Mouse (Mus musculus) liver, postnatal 0 days (tissue): ENCODE results near the gene Cobll1. TPM values are rescaled to one million over a fixed set of nuclear protein-coding genes. Genes with fewer than 3 reads are reported as not detected.

ENCODE experiments used
- ATAC-seq: fragments of 200-750 bp; cut with Nextera tagmentation; 2 replicates; pipeline ENCODE4 v1.8.0; 2017; ENCODE audit warnings: mild to moderate bottlenecking, moderate library complexity
- DNase-seq: peaks from one replicate; pipeline ENCODE4 v3.0.0-alpha.2; 2016
- H3K27ac ChIP-seq: fragments of 300-500 bp; sonication (generic); 2 replicates; pipeline ENCODE4 v1.5.1; 2014; ENCODE audit warnings: antibody characterized with exemption, moderate library complexity, mild to moderate bottlenecking, low read depth
- H3K27me3 ChIP-seq: fragments of 300-500 bp; sonication (generic); 2 replicates; pipeline ENCODE4 v1.6.1; 2014; ENCODE audit warnings: low read length, control low read depth, mixed read lengths; ENCODE audit not compliant: insufficient read depth
- H3K36me3 ChIP-seq: fragments of 300-500 bp; sonication (generic); replicated peaks from 2 replicates; pipeline ENCODE4 v1.6.1; 2014; ENCODE audit warnings: mild to moderate bottlenecking, control low read depth, low read length, moderate library complexity, mixed read lengths; ENCODE audit not compliant: insufficient read depth
- H3K4me1 ChIP-seq: fragments of 300-500 bp; sonication (generic); 2 replicates; pipeline ENCODE4 v1.6.1; 2014; ENCODE audit warnings: antibody characterized with exemption, mild to moderate bottlenecking, control low read depth; ENCODE audit not compliant: insufficient read depth
- H3K4me2 ChIP-seq: fragments of 300-500 bp; sonication (generic); 2 replicates; pipeline ENCODE4 v1.6.1; 2014; ENCODE audit warnings: low read depth, mild to moderate bottlenecking, low read length, moderate library complexity, mixed read lengths
- H3K4me3 ChIP-seq: fragments of 300-500 bp; sonication (generic); 2 replicates; pipeline ENCODE4 v1.5.1; 2014; ENCODE audit warnings: low read depth, low read length
- H3K9ac ChIP-seq: fragments of 300-500 bp; sonication (generic); replicated peaks from 2 replicates; pipeline ENCODE4 v1.6.1; 2014; ENCODE audit warnings: mild to moderate bottlenecking, moderate library complexity
- H3K9me3 ChIP-seq: fragments of 300-500 bp; sonication (generic); 2 replicates; pipeline ENCODE4 v1.6.1; 2016; ENCODE audit warnings: mild to moderate bottlenecking, control low read depth, low read length, mixed read lengths
- CTCF ChIP-seq: sonication (generic); IDR thresholded peaks from 2 replicates; pipeline ENCODE4 v1.5.1; 2016; ENCODE audit warnings: antibody characterized with exemption, low read depth
- EP300 ChIP-seq: IDR thresholded peaks from 2 replicates; pipeline ENCODE4 v1.6.1; 2016; ENCODE audit warnings: antibody characterized with exemption, low read depth, mild to moderate bottlenecking
- WGBS: fragments of 180-500 bp; shearing (Covaris S2); extraction: QIAGEN DNeasy Blood & Tissue Kit; methylation state at CpG from one replicate; pipeline ENCODE4 v1.1.7; 2014; ENCODE audit not compliant: insufficient replicate concordance; 5-methylcytosine and 5-hydroxymethylcytosine counted together
- polyA plus RNA-seq: library from polyadenylated mRNA; unstranded; fragments of >200 nt; fragmentation: Nextera tagmentation; extraction: Ambion mirVana; gene quantifications from 2 replicates; pipeline ENCODE4 v1.2.1, GENCODE M21; 2015

The Cobll1 gene
- polyA plus RNA-seq, 1 experiment from 2014 or later = 7.0 TPM

DNA sequence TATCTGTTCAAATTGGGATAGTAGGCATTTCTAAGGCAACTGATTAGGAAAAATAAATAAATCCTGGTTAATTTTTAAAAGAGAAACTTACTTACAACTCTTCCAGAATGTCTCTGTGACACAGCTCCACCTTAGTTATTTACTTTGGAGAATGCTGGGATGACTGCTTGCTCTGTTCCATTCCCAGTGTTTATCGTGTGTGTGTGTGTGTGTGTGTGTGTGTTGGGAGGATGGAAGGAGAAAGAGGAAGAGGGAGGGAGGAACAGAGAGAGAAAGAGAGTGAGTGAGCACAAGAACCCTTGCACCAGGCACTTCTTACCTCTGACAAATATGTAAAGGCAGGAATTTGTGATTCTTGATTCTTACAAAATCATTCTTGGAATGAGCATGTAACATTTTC is 67.7 kb downstream of the Cobll1 start:
- H3K36me3 ChIP-seq = no peaks in the 10 kb centered on the region
- 46% methylated on average over 1 of the region's 1 CpGs for WGBS
- peaks cover 3% of the 10 kb centered on the region; the same call in 1 of the 2 replicates for H3K4me1 ChIP-seq
- no peak overlapping the region for H3K9ac ChIP-seq
- no peak for DNase-seq
- TF ChIP-seq CTCF (no peak), EP300 (no peak)
- H3K27ac ChIP-seq = peak overlapping the region; percentile 60
- peak overlapping the region; percentile 25 for H3K4me3 ChIP-seq
- H3K4me2 ChIP-seq = peak overlapping the region; percentile 55
- H3K9me3 ChIP-seq = no peaks in the 10 kb centered on the region
- ATAC-seq = peak; percentile 54; the same call in 1 of the 2 replicates
- no peaks in the 10 kb centered on the region for H3K27me3 ChIP-seq

GRCm38 (mm10) chr2:65170693-65171456 is 68.3 kb downstream of the Cobll1 start:
- Histone ChIP-seq H3K4me3 (peak overlapping the region; percentile 25), H3K27ac (peak overlapping the region; percentile 60), H3K9ac (no peak overlapping the region), H3K27me3 (no peaks in the 10 kb centered on the region), H3K4me2 (peak overlapping the region; percentile 55), H3K4me1 (peaks cover 3% of the 10 kb centered on the region; the same call in 1 of the 2 replicates), H3K9me3 (no peaks in the 10 kb centered on the region), H3K36me3 (no peaks in the 10 kb centered on the region)
- no peak for TF ChIP-seq EP300
- TF ChIP-seq CTCF = no peak
- ATAC-seq (peak; percentile 52), DNase-seq (no peak)
- WGBS = 59% methylated on average over 18 of the region's 18 CpGs

DNA sequence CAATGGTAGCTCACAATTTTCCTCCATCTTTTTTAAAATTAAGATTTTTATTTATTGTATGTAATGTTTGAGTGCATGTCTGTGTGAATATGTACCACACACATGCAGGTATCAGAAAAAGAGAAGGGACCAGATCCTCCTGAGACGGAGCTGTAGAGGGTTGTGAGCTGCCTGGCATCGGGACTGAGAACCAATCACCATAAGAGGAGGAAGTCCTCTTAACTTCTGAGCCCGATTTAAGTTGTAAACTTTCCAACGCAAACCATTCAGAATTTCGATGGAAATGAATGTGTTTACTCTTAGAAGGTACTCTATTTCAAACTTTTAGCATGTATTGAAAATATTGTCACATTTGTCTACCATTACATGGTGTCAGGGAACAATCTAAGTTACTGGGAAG is 68.9 kb downstream of the Cobll1 start:
- peak overlapping the region; percentile 60; the same call in 1 of the 2 replicates for H3K27ac ChIP-seq
- no peak overlapping the region for H3K4me3 ChIP-seq
- no peaks in the 10 kb centered on the region for H3K9me3 ChIP-seq
- H3K4me2 ChIP-seq = peak overlapping the region; percentile 55
- 79% methylated on average over 5 of the region's 5 CpGs for WGBS
- H3K27me3 ChIP-seq = no peaks in the 10 kb centered on the region
- ATAC-seq (no peak), DNase-seq (no peak)
- H3K9ac ChIP-seq = no peak overlapping the region
- no peak for TF ChIP-seq CTCF
- TF ChIP-seq EP300 = no peak
- peaks cover 3% of the 10 kb centered on the region; the same call in 1 of the 2 replicates for H3K4me1 ChIP-seq
- H3K36me3 ChIP-seq = no peaks in the 10 kb centered on the region

DNA sequence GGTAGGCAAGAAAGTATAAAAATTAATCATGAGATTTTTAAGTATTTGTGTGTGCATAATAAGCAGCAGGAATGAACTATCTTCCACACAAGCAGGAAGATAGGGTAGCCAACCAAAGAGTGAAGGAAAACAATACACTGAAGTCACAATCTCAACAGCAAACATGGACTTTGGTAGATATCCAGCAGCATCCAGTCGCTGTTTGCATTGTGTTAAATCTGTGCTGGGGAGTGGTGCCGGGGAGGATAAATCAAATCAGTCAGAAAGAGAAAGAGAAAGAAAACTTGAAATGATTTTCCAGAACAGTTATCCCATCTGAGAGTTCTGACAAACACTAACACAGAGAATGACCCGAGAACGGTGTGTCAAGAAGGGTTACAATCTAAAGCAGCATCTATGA is 75.2 kb downstream of the Cobll1 start:
- no peaks in the 10 kb centered on the region for H3K9me3 ChIP-seq

DNA sequence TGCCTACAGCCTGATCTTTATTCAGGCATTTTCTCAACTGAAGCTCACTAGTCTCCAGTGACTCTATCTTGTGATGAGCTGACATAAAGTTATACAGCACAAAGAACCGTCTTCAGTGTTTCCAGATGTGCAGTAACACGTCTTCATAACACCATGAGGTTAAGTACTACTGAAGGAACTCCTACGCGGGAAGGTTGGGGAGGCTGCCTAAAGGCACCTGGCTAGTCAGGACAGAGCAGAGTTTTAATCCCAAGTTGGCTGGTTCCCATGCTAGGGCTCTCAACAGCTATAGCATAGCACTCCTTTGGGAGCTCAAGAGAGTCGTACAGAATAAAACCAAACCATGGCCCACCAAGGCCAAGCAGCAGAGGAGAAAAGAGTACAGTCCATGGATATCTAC is 76.6 kb downstream of the Cobll1 start:
- ATAC-seq (no peak), DNase-seq (no peak)
- 83% methylated on average over 5 of the region's 5 CpGs for WGBS
- no peak overlapping the region for H3K4me3 ChIP-seq
- no peaks in the 10 kb centered on the region for H3K4me1 ChIP-seq
- no peaks in the 10 kb centered on the region for H3K9me3 ChIP-seq
- H3K27me3 ChIP-seq = no peaks in the 10 kb centered on the region
- no peak overlapping the region for H3K9ac ChIP-seq
- no peak overlapping the region for H3K27ac ChIP-seq
- TF ChIP-seq EP300 (no peak), CTCF (no peak)
- H3K36me3 ChIP-seq = no peaks in the 10 kb centered on the region
- H3K4me2 ChIP-seq = no peak overlapping the region

More for the DNA sequence above, 75.2 kb downstream of the Cobll1 start:
- ATAC-seq (peak; percentile 63), DNase-seq (no peak)
- no peak overlapping the region for H3K27ac ChIP-seq
- H3K27me3 ChIP-seq = no peaks in the 10 kb centered on the region
- no peak overlapping the region for H3K4me2 ChIP-seq
- H3K4me3 ChIP-seq = no peak overlapping the region
- H3K9ac ChIP-seq = no peak overlapping the region
- 57% methylated on average over 4 of the region's 4 CpGs for WGBS
- no peaks in the 10 kb centered on the region for H3K4me1 ChIP-seq
- no peaks in the 10 kb centered on the region for H3K36me3 ChIP-seq
- TF ChIP-seq EP300 (no peak), CTCF (no peak)

DNA sequence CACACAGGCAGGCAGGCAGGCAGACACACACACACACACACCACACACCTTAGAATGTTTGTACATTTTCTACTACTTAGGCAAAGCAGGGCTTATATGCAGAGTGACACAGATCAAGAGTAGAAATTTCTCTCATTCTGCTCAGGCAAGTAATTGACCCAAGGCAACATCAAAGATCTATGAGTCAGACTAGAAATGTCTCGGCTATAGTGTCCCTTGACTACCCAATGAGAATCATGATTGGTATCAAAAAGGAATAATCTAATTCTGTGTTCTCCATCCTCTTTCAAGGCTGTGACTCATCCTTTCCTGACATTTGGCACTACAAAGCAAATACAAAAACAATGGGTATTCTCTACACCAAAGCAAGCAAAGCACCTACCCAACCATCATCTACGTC is 77.5 kb downstream of the Cobll1 start:
- Histone ChIP-seq H3K27me3 (no peaks in the 10 kb centered on the region), H3K9me3 (no peaks in the 10 kb centered on the region), H3K27ac (no peak overlapping the region), H3K4me3 (no peak overlapping the region), H3K36me3 (no peaks in the 10 kb centered on the region), H3K4me1 (no peaks in the 10 kb centered on the region), H3K4me2 (no peak overlapping the region), H3K9ac (no peak overlapping the region)
- DNase-seq = no peak
- ATAC-seq = no peak
- TF ChIP-seq CTCF (no peak), EP300 (no peak)
- WGBS = 78% methylated on average over 2 of the region's 2 CpGs
